Mouse (Mus musculus) neural tube, embryonic 15.5 days (tissue): ENCODE data around the gene Reck. TPM values are rescaled to one million over a fixed set of nuclear protein-coding genes. Genes with fewer than 3 reads are reported as not detected.
A peak's percentile ranks its signal among the peaks of the same experiment; 100 is the strongest.

ENCODE experiments used
- ATAC-seq: fragments of 200-750 bp; cut with Nextera tagmentation; 2 replicates; pipeline ENCODE4 v1.8.0; 2017; ENCODE audit warnings: mild to moderate bottlenecking, moderate TSS enrichment, moderate library complexity; ENCODE audit not compliant: low FRiP score
- H3K27ac ChIP-seq: fragments of 300-500 bp; sonication (generic); replicated peaks from 2 replicates; pipeline ENCODE4 v1.5.1; 2015; ENCODE audit warnings: mild to moderate bottlenecking, inconsistent platforms
- H3K27me3 ChIP-seq: fragments of 300-500 bp; sonication (generic); replicated peaks from 2 replicates; pipeline ENCODE4 v1.6.1; 2015; ENCODE audit warnings: inconsistent platforms
- H3K36me3 ChIP-seq: fragments of 300-500 bp; sonication (generic); 2 replicates; pipeline ENCODE4 v1.6.1; 2015; ENCODE audit warnings: inconsistent platforms
- H3K4me1 ChIP-seq: fragments of 300-500 bp; sonication (generic); 2 replicates; pipeline ENCODE4 v1.6.1; 2015; ENCODE audit warnings: inconsistent platforms
- H3K4me2 ChIP-seq: fragments of 300-500 bp; sonication (generic); 2 replicates; pipeline ENCODE4 v1.6.1; 2015; ENCODE audit warnings: inconsistent platforms, mild to moderate bottlenecking, moderate library complexity
- H3K4me3 ChIP-seq: fragments of 300-500 bp; sonication (generic); replicated peaks from 2 replicates; pipeline ENCODE4 v1.5.1; 2015; ENCODE audit warnings: mild to moderate bottlenecking, inconsistent platforms
- H3K9ac ChIP-seq: fragments of 300-500 bp; sonication (generic); replicated peaks from 2 replicates; pipeline ENCODE4 v1.6.1; 2015; ENCODE audit warnings: mild to moderate bottlenecking, inconsistent platforms
- H3K9me3 ChIP-seq: fragments of 300-500 bp; sonication (generic); replicated peaks from 2 replicates; pipeline ENCODE4 v1.6.1; 2016; ENCODE audit warnings: inconsistent platforms
- WGBS: fragments of 180-500 bp; shearing (Covaris S2); methylation state at CpG from one replicate; pipeline ENCODE4 v1.1.7; 2015; ENCODE audit warnings: mixed read lengths; 5-methylcytosine and 5-hydroxymethylcytosine counted together
- polyA plus RNA-seq: library from polyadenylated mRNA; unstranded; fragments of >200 nt; fragmentation: Nextera tagmentation; extraction: Ambion mirVana; gene quantifications from 2 replicates; pipeline ENCODE4 v1.2.1, GENCODE M21; 2015

Reck gene
- polyA plus RNA-seq, 1 experiment from 2014 or later = 6.2 TPM

- Histone ChIP-seq H3K9me3 (no peaks in the 10 kb centered on the region), H3K4me2 (0 out of 2 replicates have a peak overlapping the region, but pooled peaks have one; percentile 9), H3K36me3 (peaks cover 3% of the 10 kb centered on the region), H3K9ac (no peak overlapping the region), H3K4me3 (no peak overlapping the region), H3K4me1 (peaks cover 29% of the 10 kb centered on the region), H3K27me3 (no peaks in the 10 kb centered on the region), H3K27ac (peak overlapping the region; percentile 62)
- 4% methylated on average over 8 of the region's 8 CpGs for WGBS
- peak; percentile 39; the same call in 1 of the 2 replicates for ATAC-seq
Measured at GRCm38 (mm10) chr4:43972137-43972591, 96.8 kb downstream of the Reck start.

DNA sequence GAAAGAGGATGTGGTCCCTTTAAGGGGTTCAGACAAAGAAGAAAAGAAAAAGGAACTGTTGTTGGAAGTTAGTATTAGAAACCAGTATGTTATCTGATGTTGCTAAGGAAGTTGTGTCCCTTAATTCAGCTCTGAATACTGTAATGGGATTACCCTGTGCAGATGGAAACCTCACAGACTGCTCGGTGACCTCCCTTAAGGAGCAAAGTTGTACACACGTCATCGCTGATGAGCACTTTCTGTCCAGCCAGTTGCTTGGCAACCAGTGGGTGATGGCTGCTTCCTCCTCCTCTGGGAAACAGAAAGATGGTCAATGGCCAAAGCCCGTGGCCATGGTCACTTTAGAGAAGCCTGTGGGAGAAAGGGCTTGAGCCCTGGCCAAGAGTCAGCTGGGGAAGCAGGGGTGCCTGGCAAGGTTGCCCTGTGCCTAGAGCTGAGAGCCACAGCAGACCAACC is 98.2 kb downstream of the Reck start:
- ATAC-seq = no peak
- Histone ChIP-seq H3K4me3 (no peak overlapping the region), H3K27me3 (no peaks in the 10 kb centered on the region), H3K4me2 (no peak overlapping the region), H3K9me3 (no peaks in the 10 kb centered on the region), H3K27ac (0 out of 2 replicates have a peak overlapping the region, but pooled peaks have one; percentile 18), H3K9ac (no peak overlapping the region), H3K36me3 (peaks cover 3% of the 10 kb centered on the region), H3K4me1 (peaks cover 32% of the 10 kb centered on the region)
- WGBS = 36% methylated on average over 4 of the region's 4 CpGs

GRCm38 (mm10) chr4:43974914-43975616 is 99.7 kb downstream of the Reck start:
- H3K4me2 ChIP-seq = no peak overlapping the region
- H3K4me1 ChIP-seq = peaks cover 38% of the 10 kb centered on the region
- no peaks in the 10 kb centered on the region for H3K9me3 ChIP-seq
- 81% methylated on average over 10 of the region's 10 CpGs for WGBS
- H3K4me3 ChIP-seq = no peak overlapping the region
- no peak for ATAC-seq
- H3K27ac ChIP-seq = no peak overlapping the region
- peaks cover 3% of the 10 kb centered on the region for H3K36me3 ChIP-seq
- H3K27me3 ChIP-seq = no peaks in the 10 kb centered on the region
- H3K9ac ChIP-seq = no peak overlapping the region

DNA sequence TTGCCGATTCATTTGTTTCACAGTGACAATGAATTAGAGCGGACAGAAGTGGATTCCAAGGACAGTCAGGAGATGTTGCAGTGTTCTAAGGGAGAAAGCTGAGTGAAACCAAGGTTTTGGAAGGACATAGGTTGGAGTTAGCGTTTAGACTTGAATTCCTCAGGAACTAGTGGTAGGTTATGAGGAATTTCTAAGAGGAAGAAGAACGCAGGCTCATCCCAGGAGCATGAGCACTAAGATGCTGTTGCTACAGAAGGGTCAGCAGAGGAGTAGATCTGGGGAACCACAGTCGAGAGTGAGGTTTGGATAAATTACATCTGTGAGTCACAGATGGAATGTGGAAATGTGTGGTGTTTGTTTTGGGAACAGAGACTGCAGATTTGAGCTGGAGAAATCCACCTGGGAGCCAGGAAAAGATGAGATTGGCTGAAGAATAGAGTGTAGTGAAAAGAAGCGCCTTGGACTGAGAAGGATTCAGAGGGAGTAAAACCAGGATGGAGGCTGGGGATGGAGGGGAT is 101.0 kb downstream of the Reck start:
- Histone ChIP-seq H3K27ac (no peak overlapping the region), H3K36me3 (no peaks in the 10 kb centered on the region), H3K4me2 (no peak overlapping the region), H3K4me3 (no peak overlapping the region), H3K9ac (no peak overlapping the region), H3K9me3 (no peaks in the 10 kb centered on the region), H3K4me1 (peaks cover 38% of the 10 kb centered on the region), H3K27me3 (no peaks in the 10 kb centered on the region)
- 81% methylated on average over 6 of the region's 6 CpGs for WGBS
- no peak for ATAC-seq

GRCm38 (mm10) chr4:43978521-43979443 is 103.5 kb downstream of the Reck start:
- Histone ChIP-seq H3K4me3 (no peak overlapping the region), H3K36me3 (no peaks in the 10 kb centered on the region), H3K9ac (no peak overlapping the region), H3K4me1 (peaks cover 24% of the 10 kb centered on the region), H3K27ac (peak overlapping the region; percentile 72), H3K27me3 (no peaks in the 10 kb centered on the region), H3K4me2 (no peak overlapping the region), H3K9me3 (no peaks in the 10 kb centered on the region)
- WGBS = 20% methylated on average over 17 of the region's 17 CpGs
- no peak for ATAC-seq

- WGBS = 62% methylated on average over 3 of the region's 3 CpGs
- ATAC-seq = 0 out of 2 replicates have a peak, but pooled peaks have one; percentile 30
- H3K27me3 ChIP-seq = no peaks in the 10 kb centered on the region
Measured at GRCm38 (mm10) chr4:43979746-43980145, 104.4 kb downstream of the Reck start.

GRCm38 (mm10) chr4:43980236-43980635 is 104.9 kb downstream of the Reck start:
- Histone ChIP-seq H3K4me3 (no peak overlapping the region), H3K27ac (no peak overlapping the region), H3K36me3 (no peaks in the 10 kb centered on the region), H3K9ac (no peak overlapping the region), H3K4me2 (no peak overlapping the region), H3K9me3 (no peaks in the 10 kb centered on the region), H3K27me3 (no peaks in the 10 kb centered on the region), H3K4me1 (peaks cover 24% of the 10 kb centered on the region)
- no peak for ATAC-seq
- 90% methylated on average over 4 of the region's 4 CpGs for WGBS

More at GRCm38 (mm10) chr4:43979746-43980145, 104.4 kb downstream of the Reck start:
- Histone ChIP-seq H3K9me3 (no peaks in the 10 kb centered on the region), H3K4me1 (peaks cover 24% of the 10 kb centered on the region), H3K4me3 (no peak overlapping the region), H3K4me2 (no peak overlapping the region), H3K27ac (peak overlapping the region; percentile 72; the same call in 1 of the 2 replicates), H3K9ac (no peak overlapping the region), H3K36me3 (no peaks in the 10 kb centered on the region)

DNA sequence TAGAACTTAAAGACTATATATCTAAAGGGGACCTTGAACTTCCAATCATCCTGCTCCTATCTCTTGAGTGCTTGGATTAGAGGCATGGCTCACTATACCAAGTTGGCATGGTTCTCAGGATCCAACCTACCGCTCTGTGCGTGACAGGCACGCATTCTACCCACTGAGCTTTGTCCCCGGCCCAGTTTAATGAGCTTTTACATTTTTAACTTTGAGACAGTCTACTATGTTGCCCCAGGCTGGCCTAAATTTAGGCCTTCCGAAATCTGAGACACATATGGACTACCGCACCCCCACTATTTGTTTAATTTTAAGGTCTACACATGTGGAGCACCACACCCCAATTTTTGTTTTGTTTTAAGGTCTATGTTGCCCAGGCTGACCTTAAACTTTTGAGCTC is 105.5 kb downstream of the Reck start:
- H3K27me3 ChIP-seq = no peaks in the 10 kb centered on the region
- H3K4me3 ChIP-seq = no peak overlapping the region
- H3K9ac ChIP-seq = no peak overlapping the region
- H3K4me1 ChIP-seq = peaks cover 24% of the 10 kb centered on the region
- H3K27ac ChIP-seq = no peak overlapping the region
- H3K9me3 ChIP-seq = no peaks in the 10 kb centered on the region
- no peak for ATAC-seq
- H3K4me2 ChIP-seq = no peak overlapping the region
- H3K36me3 ChIP-seq = no peaks in the 10 kb centered on the region
- WGBS = 95% methylated on average over 6 of the region's 6 CpGs

DNA sequence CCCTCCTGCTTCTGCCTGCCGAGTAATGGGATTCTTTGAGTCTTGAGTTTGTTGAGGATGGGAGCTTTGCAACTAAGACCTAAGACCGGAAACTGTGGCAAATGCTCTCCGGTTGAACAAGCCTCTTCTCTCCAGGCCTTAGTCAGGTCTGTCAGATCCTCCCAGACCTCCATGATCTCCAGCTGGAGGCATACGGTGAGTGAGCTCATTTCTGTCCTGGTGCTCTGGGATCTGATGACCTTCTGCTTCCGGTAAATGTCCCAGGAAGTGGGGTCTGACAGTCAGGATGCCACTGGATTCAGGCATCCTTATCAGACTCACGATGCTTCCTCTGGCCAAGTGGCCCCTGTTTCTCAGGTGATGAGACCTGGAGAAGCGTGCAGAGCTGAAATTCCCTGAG is 105.9 kb downstream of the Reck start:
- Histone ChIP-seq H3K4me1 (peaks cover 24% of the 10 kb centered on the region), H3K9me3 (no peaks in the 10 kb centered on the region), H3K27me3 (no peaks in the 10 kb centered on the region), H3K36me3 (no peaks in the 10 kb centered on the region), H3K4me3 (no peak overlapping the region), H3K27ac (no peak overlapping the region), H3K9ac (no peak overlapping the region), H3K4me2 (no peak overlapping the region)
- no peak for ATAC-seq
- WGBS = 92% methylated on average over 7 of the region's 7 CpGs

- peaks cover 24% of the 10 kb centered on the region for H3K4me1 ChIP-seq
- H3K9ac ChIP-seq = peak overlapping the region; percentile 45; the same call in 1 of the 2 replicates
- no peaks in the 10 kb centered on the region for H3K9me3 ChIP-seq
- peak overlapping the region; percentile 74 for H3K4me2 ChIP-seq
- peak; percentile 94 for ATAC-seq
- H3K4me3 ChIP-seq = peak overlapping the region; percentile 37
- WGBS = 3% methylated on average over 24 of the region's 24 CpGs
- no peak overlapping the region for H3K27ac ChIP-seq
- no peaks in the 10 kb centered on the region for H3K27me3 ChIP-seq
- H3K36me3 ChIP-seq = no peaks in the 10 kb centered on the region
Measured at GRCm38 (mm10) chr4:43982053-43982732, 106.9 kb downstream of the Reck start.

GRCm38 (mm10) chr4:43983181-43983580 is 107.9 kb downstream of the Reck start, which contains the start of gene Ccin:
Ccin (plus strand) TSS chr4:43983483.
- Histone ChIP-seq H3K4me1 (peaks cover 21% of the 10 kb centered on the region), H3K4me2 (peak within 1 kb of the TSS; percentile 74), H3K27ac (no peak within 1 kb of the TSS; the same call in 1 of the 2 replicates), H3K9ac (peak within 1 kb of the TSS; percentile 45; the same call in 1 of the 2 replicates), H3K36me3 (no peaks in the 10 kb centered on the region), H3K9me3 (no peaks in the 10 kb centered on the region), H3K4me3 (peak within 1 kb of the TSS; percentile 37), H3K27me3 (no peaks in the 10 kb centered on the region)
- 82% methylated on average over 11 of the region's 11 CpGs for WGBS
- no peak for ATAC-seq
